Mouse (Mus musculus) ES-E14 (cell line): Measurements from ENCODE around the gene Tas2r139. TPM values are rescaled to one million over a fixed set of nuclear protein-coding genes. Genes with fewer than 3 reads are reported as not detected.
"Not testable (repeated sequence)": the region's sequence is repeated elsewhere in the genome, so short reads cannot be mapped to it uniquely, and the experiment has no call there.

Experiments
- DNase-seq: peaks from one replicate; pipeline ENCODE4 v3.0.0-alpha.2; 2013; ENCODE audit warnings: low read depth, low spot score
- H3K27ac ChIP-seq: 2 replicates; pipeline ENCODE4 v1.5.1; 2012; ENCODE audit warnings: low read depth, mild to moderate bottlenecking, low read length, moderate library complexity, mixed read lengths; ENCODE audit not compliant: poor library complexity, insufficient read depth, severe bottlenecking
- H3K36me3 ChIP-seq: 2 replicates; pipeline ENCODE4 v1.6.1; 2012; ENCODE audit warnings: mild to moderate bottlenecking, low read length, moderate library complexity, mixed read lengths; ENCODE audit not compliant: control insufficient read depth, poor library complexity, insufficient read depth, severe bottlenecking
- H3K4me1 ChIP-seq, 2 experiments: fragments of 150-350 bp in 1 of 2; sonication (generic) in 1 of 2; 2 replicates each; pipeline ENCODE4 v1.6.1; 2012; ENCODE audit warnings: low read length in 2 of 2, mild to moderate bottlenecking in 1 of 2, mixed read lengths in 1 of 2; ENCODE audit not compliant: control insufficient read depth in 2 of 2, insufficient read depth in 2 of 2, poor library complexity in 1 of 2
- H3K4me3 ChIP-seq, 2 experiments: fragments of 150-350 bp in 1 of 2; sonication (generic) in 1 of 2; 2 replicates each; pipeline ENCODE4 v1.5.1; 2012; ENCODE audit warnings: low read length in 2 of 2, low read depth in 1 of 2, mild to moderate bottlenecking in 1 of 2, mixed read lengths in 1 of 2; ENCODE audit not compliant: insufficient read depth in 1 of 2, poor library complexity in 1 of 2, severe bottlenecking in 1 of 2
- H3K9ac ChIP-seq: 2 replicates; pipeline ENCODE4 v1.6.1; 2012; ENCODE audit warnings: low read depth, mild to moderate bottlenecking, low read length, mixed read lengths; ENCODE audit not compliant: poor library complexity, insufficient read depth, severe bottlenecking
- H3K9me3 ChIP-seq: fragments of 150-350 bp; sonication (generic); 2 replicates; pipeline ENCODE4 v1.6.1; 2012; ENCODE audit warnings: low read depth, mild to moderate bottlenecking, low read length; ENCODE audit not compliant: control insufficient read depth, insufficient read depth
- CHD2 ChIP-seq: IDR thresholded peaks from 2 replicates; pipeline ENCODE4 v1.6.1; 2014; ENCODE audit warnings: mild to moderate bottlenecking, low read depth, low read length, inconsistent platforms
- HCFC1 ChIP-seq: IDR thresholded peaks from 2 replicates; pipeline ENCODE4 v1.6.1; 2012; ENCODE audit warnings: low read length, inconsistent platforms, borderline replicate concordance; ENCODE audit not compliant: insufficient read depth
- MAFK ChIP-seq: IDR thresholded peaks from 2 replicates; pipeline ENCODE4 v1.6.1; 2014; ENCODE audit warnings: mild to moderate bottlenecking, low read depth, low read length, inconsistent platforms; ENCODE audit not compliant: insufficient read depth
- ZC3H11A ChIP-seq: IDR thresholded peaks from 2 replicates; pipeline ENCODE4 v1.6.1; 2012; ENCODE audit warnings: low read depth, mild to moderate bottlenecking, inconsistent platforms, low read length, borderline replicate concordance
- ZNF384 ChIP-seq: IDR thresholded peaks from 2 replicates; pipeline ENCODE4 v1.6.1; 2012; ENCODE audit warnings: low read depth, low read length, inconsistent platforms
- in situ Hi-C, 2 experiments: fragments of 600-800 bp; cut with MboI; formaldehyde crosslinking; loops; one replicate each; pipeline ENCODE4 v1.15.1; 2025; ENCODE audit warnings: low sequenced_read_pairs in 2 of 2, inconsistent platforms in 1 of 2; ENCODE audit not compliant: unreplicated experiment in 2 of 2
- total RNA-seq: library from RNA; depleted of rRNA; stranded (reverse); fragments of 300-350 nt; gene quantifications from 2 replicates; pipeline ENCODE4 v1.2.3, GENCODE M21; 2012; rRNA removed

The Tas2r139 gene
- not detected in 2 replicates for total RNA-seq

GRCm38 (mm10) chr6:42140636-42141035 is at the start of gene Tas2r139:
Tas2r139 (plus strand) TSS chr6:42140936.
- Histone ChIP-seq H3K4me3 (no peak within 1 kb of the TSS), H3K27ac (no peak within 1 kb of the TSS), H3K36me3 (no peaks in the 10 kb centered on the region), H3K4me1 (no peaks in the 10 kb centered on the region), H3K9ac (no peak within 1 kb of the TSS), H3K9me3 (no peaks in the 10 kb centered on the region)
- in situ Hi-C loops, result no loop called here
- no peak for DNase-seq
- TF ChIP-seq CHD2, result no peak

GRCm38 (mm10) chr6:42151115-42151514 is 10.4 kb downstream of the Tas2r139 start:
- H3K9me3 ChIP-seq, in situ Hi-C loops, H3K4me1 ChIP-seq, H3K27ac ChIP-seq, H3K36me3 ChIP-seq, DNase-seq: not testable (repeated sequence)
- Histone ChIP-seq H3K4me3 (peak overlapping the region; percentile 33 to 50), H3K9ac (peak overlapping the region; percentile 32; the same call in 1 of the 2 replicates)

- no peaks in the 10 kb centered on the region for H3K4me1 ChIP-seq
- H3K9ac ChIP-seq, result no peak overlapping the region
- no peak for TF ChIP-seq MAFK
- no peak overlapping the region for H3K27ac ChIP-seq
- DNase-seq, result no peak
- H3K9me3 ChIP-seq, result no peaks in the 10 kb centered on the region
- no peaks in the 10 kb centered on the region for H3K36me3 ChIP-seq
- in situ Hi-C loops, result no loop called here
- no peak overlapping the region for H3K4me3 ChIP-seq
These were observed 41.7 kb downstream of the Tas2r139 start for GRCm38 (mm10) chr6:42182462-42182861.

- H3K36me3 ChIP-seq, result no peaks in the 10 kb centered on the region
- no peaks in the 10 kb centered on the region for H3K9me3 ChIP-seq
- no peak overlapping the region for H3K9ac ChIP-seq
- TF ChIP-seq HCFC1 (no peak), CHD2 (no peak), ZNF384 (no peak), ZC3H11A (no peak), MAFK (no peak)
- in situ Hi-C loops, result no loop called here
- no peak overlapping the region for H3K4me3 ChIP-seq
- H3K4me1 ChIP-seq, result no peaks in the 10 kb centered on the region
- no peak for DNase-seq
- no peak overlapping the region for H3K27ac ChIP-seq
These were observed 45.5 kb downstream of the Tas2r139 start for GRCm38 (mm10) chr6:42186230-42186629.

Other genes starting within 250 kb of the Tas2r139 start
- gene Sval1, start 189.3 kb upstream of the Tas2r139 start, total RNA-seq, result not detected in 2 replicates
- gene Sval3, start 172.8 kb upstream of the Tas2r139 start, total RNA-seq, result not detected in 2 replicates
- not detected in 2 replicates for gene Sva, start 102.5 kb upstream of the Tas2r139 start, total RNA-seq
- gene Tas2r144, start 74.4 kb downstream of the Tas2r139 start, total RNA-seq, result not detected in 2 replicates
- gene Gstk1, start 105.0 kb downstream of the Tas2r139 start, total RNA-seq, result 7.9 and 8.1 TPM in 2 replicates
- 1.3 and 1.6 TPM in 2 replicates for gene Tmem139, start 121.0 kb downstream of the Tas2r139 start, total RNA-seq
- 34.8 and 51.6 TPM in 2 replicates for gene Casp2, start 124.0 kb downstream of the Tas2r139 start, total RNA-seq
- gene Clcn1, start 145.7 kb downstream of the Tas2r139 start, total RNA-seq, result 1.2 and 2.9 TPM in 2 replicates
- gene Fam131b, start 183.7 kb downstream of the Tas2r139 start, total RNA-seq, result 0.74 and 1.3 TPM in 2 replicates
- gene Zyx, start 208.7 kb downstream of the Tas2r139 start, total RNA-seq, result 20.3 and 46.0 TPM in 2 replicates
- gene Epha1, start 232.3 kb downstream of the Tas2r139 start, total RNA-seq, result 24.1 and 37.6 TPM in 2 replicates